Mouse (Mus musculus): ENCODE data around the gene Hist1h4b.
A peak's percentile ranks its signal among the peaks of the same experiment; 100 is the strongest.
"Not testable (repeated sequence)": the region's sequence is repeated elsewhere in the genome, so short reads cannot be mapped to it uniquely, and the experiment has no call there.

Hist1h4b gene

GRCm38 (mm10) chr13:23756790-23757189 is at the start of gene Hist1h4b:
TSS of gene Hist1h4b (plus strand) at chr13:23757013.
- DNase-seq = peak; percentile 89

- DNase-seq = no peak
These were observed 48.8 kb upstream of the Hist1h4b start for GRCm38 (mm10) chr13:23708041-23708440.

- DNase-seq = no peak
These were observed 48.2 kb upstream of the Hist1h4b start for GRCm38 (mm10) chr13:23708654-23709053.

GRCm38 (mm10) chr13:23709714-23710373 is 47.0 kb upstream of the Hist1h4b start:
- no peak for DNase-seq

GRCm38 (mm10) chr13:23710374-23711089 is 46.3 kb upstream of the Hist1h4b start, which contains the start of gene Hfe:
TSS of gene Hfe (minus strand) at chr13:23710854.
- DNase-seq = no peak

- no peak for DNase-seq
These were observed 40.4 kb upstream of the Hist1h4b start for GRCm38 (mm10) chr13:23716261-23717042.

GRCm38 (mm10) chr13:23717176-23717575 is 39.6 kb upstream of the Hist1h4b start:
- DNase-seq = no peak

- not testable (repeated sequence) for DNase-seq
These were observed 39.1 kb upstream of the Hist1h4b start for GRCm38 (mm10) chr13:23717593-23718245.

GRCm38 (mm10) chr13:23724239-23724638 is 32.6 kb upstream of the Hist1h4b start:
- DNase-seq = no peak

- DNase-seq = no peak
These were observed 31.6 kb upstream of the Hist1h4b start for GRCm38 (mm10) chr13:23725213-23725612.

GRCm38 (mm10) chr13:23728472-23729191 is 28.2 kb upstream of the Hist1h4b start:
- no peak for DNase-seq

GRCm38 (mm10) chr13:23729192-23729525 is 27.7 kb upstream of the Hist1h4b start:
- no peak for DNase-seq

- no peak for DNase-seq
These were observed 27.1 kb upstream of the Hist1h4b start for GRCm38 (mm10) chr13:23729706-23730105.

- DNase-seq = no peak
These were observed 26.3 kb upstream of the Hist1h4b start for GRCm38 (mm10) chr13:23730479-23730878.

GRCm38 (mm10) chr13:23732156-23732804 is 24.5 kb upstream of the Hist1h4b start:
- no peak for DNase-seq

GRCm38 (mm10) chr13:23737091-23737490 is 19.7 kb upstream of the Hist1h4b start:
- DNase-seq = no peak

GRCm38 (mm10) chr13:23738041-23738440 is 18.8 kb upstream of the Hist1h4b start:
- DNase-seq = no peak

- DNase-seq = peak; percentile 85
These were observed 18.1 kb upstream of the Hist1h4b start, which contains the start of gene Hist1h1c for GRCm38 (mm10) chr13:23738677-23739068. TSS of gene Hist1h1c (plus strand) at chr13:23738808.

- DNase-seq = peak; percentile 94
These were observed 17.5 kb upstream of the Hist1h4b start for GRCm38 (mm10) chr13:23739069-23739921.

- no peak for DNase-seq
These were observed 16.9 kb upstream of the Hist1h4b start for GRCm38 (mm10) chr13:23739922-23740252.

- DNase-seq = no peak
These were observed 16.5 kb upstream of the Hist1h4b start for GRCm38 (mm10) chr13:23740256-23740840.

Data from cerebellum, adult 11-12 months (tissue).